In genomic region chr6:118477875-118478785, GRCm38 (mm10) we compare ENCODE assay signal across 8 mouse cellular contexts. TPM values are rescaled to one million over a fixed set of nuclear protein-coding genes. Genes with fewer than 3 reads are reported as not detected.
DNase-seq lines count a peak whose midpoint lies in the region; ATAC-seq and TF ChIP-seq lines count a peak whose summit lies in the region.

No protein-coding gene starts in this region.

- DNase-seq in layer of hippocampus, adult 2 months (ENCODE audit: low spot score in 2 of 2) = no peak
- no peak for DNase-seq in layer of hippocampus, postnatal 36 days
- DNase-seq in embryonic facial prominence, embryonic 14.5 days (ENCODE audit: low spot score) = peak; percentile 24
- peak; percentile 39 for DNase-seq in limb, embryonic 11.5 days (ENCODE audit: low spot score)
- peak; percentile 21 for DNase-seq in retina, embryonic 14.5 days (ENCODE audit: low spot score)
- DNase-seq in ovary, adult 18-20 months (ENCODE audit: low spot score) = no peak
- DNase-seq in thymus, postnatal 36 days = no peak
- no peak for DNase-seq in adipocyte (ENCODE audit: low spot score)

- no peaks in the 10 kb centered on the region for H3K9me3 ChIP-seq in embryonic facial prominence, embryonic 14.5 days (ENCODE audit: control insufficient read depth, low read length)
- no peaks in the 10 kb centered on the region for H3K9me3 ChIP-seq in limb, embryonic 11.5 days (ENCODE audit: control insufficient read depth, low read length)

- H3K36me3 ChIP-seq in embryonic facial prominence, embryonic 14.5 days (ENCODE audit: control insufficient read depth, insufficient read depth, low read length) = peaks cover 32% of the 10 kb centered on the region
- H3K36me3 ChIP-seq in limb, embryonic 11.5 days (ENCODE audit: control insufficient read depth, insufficient read depth, low read length) = no peaks in the 10 kb centered on the region; the same call in 1 of the 2 replicates

- H3K9ac ChIP-seq in embryonic facial prominence, embryonic 14.5 days (ENCODE audit: low read depth, low read length) = peak overlapping the region; percentile 89
- H3K9ac ChIP-seq in limb, embryonic 11.5 days (ENCODE audit: low read length) = peak overlapping the region; percentile 64; the same call in 1 of the 2 replicates

- H3K27me3 ChIP-seq in embryonic facial prominence, embryonic 14.5 days (replicated peaks; ENCODE audit: control insufficient read depth, insufficient read depth, low read length) = no peaks in the 10 kb centered on the region
- no peaks in the 10 kb centered on the region for H3K27me3 ChIP-seq in limb, embryonic 11.5 days (ENCODE audit: control insufficient read depth, insufficient read depth, low read length)

- peaks cover 12% of the 10 kb centered on the region; the same call in 1 of the 2 replicates for H3K4me1 ChIP-seq in embryonic facial prominence, embryonic 14.5 days (ENCODE audit: control insufficient read depth, insufficient read depth, low read length)
- H3K4me1 ChIP-seq in limb, embryonic 11.5 days (ENCODE audit: control insufficient read depth, insufficient read depth, low read length) = no peaks in the 10 kb centered on the region

- no peak for TF ChIP-seq CTCF in layer of hippocampus, adult 2 months (conservative IDR thresholded peaks at IDR 0.05)

- 17% methylated on average over 10 of the region's 10 CpGs for WGBS in embryonic facial prominence, embryonic 14.5 days
- 37% methylated on average over 10 of the region's 10 CpGs for WGBS in limb, embryonic 11.5 days

- peak overlapping the region; percentile 65 for H3K4me2 ChIP-seq in embryonic facial prominence, embryonic 14.5 days (ENCODE audit: low read depth, low read length)
- peak overlapping the region; percentile 54 for H3K4me2 ChIP-seq in limb, embryonic 11.5 days (ENCODE audit: low read depth, severe bottlenecking)

- H3K4me3 ChIP-seq in layer of hippocampus, adult 2 months = peak overlapping the region; percentile 95
- peak overlapping the region; percentile 68 for H3K4me3 ChIP-seq in embryonic facial prominence, embryonic 14.5 days (ENCODE audit: low read depth, low read length)
- peak overlapping the region; percentile 52 for H3K4me3 ChIP-seq in limb, embryonic 11.5 days (ENCODE audit: low read depth, low read length)

- peak overlapping the region; percentile 96 for H3K27ac ChIP-seq in layer of hippocampus, adult 2 months
- peak overlapping the region; percentile 93 for H3K27ac ChIP-seq in embryonic facial prominence, embryonic 14.5 days (replicated peaks; ENCODE audit: low read depth, low read length)
- H3K27ac ChIP-seq in limb, embryonic 11.5 days (replicated peaks; ENCODE audit: low read depth, low read length) = no peak overlapping the region

- ATAC-seq in embryonic facial prominence, embryonic 14.5 days (ENCODE audit: low read depth) = no peak
- ATAC-seq in limb, embryonic 11.5 days (ENCODE audit: insufficient number of reproducible peaks, low FRiP score, low TSS enrichment, low read depth) = no peak

RNA-seq across cellular contexts. Expression of gene Zfp9, which starts 1.0 kb away (rescaled TPM):
- total RNA-seq in layer of hippocampus, adult 2 months (2021) = 10 to 100 TPM; 16.5 to 17.4 TPM
- 10 to 100 TPM; 16.7 to 19.2 TPM for total RNA-seq in layer of hippocampus, postnatal 36 days (2021)
- polyA plus RNA-seq in embryonic facial prominence, embryonic 14.5 days (2014; fragmentation: Nextera tagmentation; extraction: Ambion mirVana) = 18.5 and 18.9 TPM in 2 replicates
- polyA plus RNA-seq in limb, embryonic 11.5 days (2014; fragmentation: Nextera tagmentation; extraction: Ambion mirVana) = 11.6 and 15.6 TPM in 2 replicates

RNA-seq across cellular contexts. Expression of gene Zfp248, which starts 22.8 kb away (rescaled TPM):
- 10 to 100 TPM; 13.4 to 13.5 TPM for total RNA-seq in layer of hippocampus, adult 2 months (2021)
- total RNA-seq in layer of hippocampus, postnatal 36 days (2021) = 10 to 100 TPM; 15.5 to 20.3 TPM
- 7.7 and 8.1 TPM in 2 replicates for polyA plus RNA-seq in embryonic facial prominence, embryonic 14.5 days (2014; fragmentation: Nextera tagmentation; extraction: Ambion mirVana)
- polyA plus RNA-seq in limb, embryonic 11.5 days (2014; fragmentation: Nextera tagmentation; extraction: Ambion mirVana) = 12.2 and 13.0 TPM in 2 replicates

RNA-seq across cellular contexts. Expression of gene Bms1, which starts 58.9 kb away (rescaled TPM):
- 10 to 100 TPM; 27.6 to 28.2 TPM for total RNA-seq in layer of hippocampus, adult 2 months (2021)
- total RNA-seq in layer of hippocampus, postnatal 36 days (2021) = 10 to 100 TPM; 25.5 to 29.3 TPM
- polyA plus RNA-seq in embryonic facial prominence, embryonic 14.5 days (2014; fragmentation: Nextera tagmentation; extraction: Ambion mirVana) = 29.6 and 32.7 TPM in 2 replicates
- 52.5 and 64.5 TPM in 2 replicates for polyA plus RNA-seq in limb, embryonic 11.5 days (2014; fragmentation: Nextera tagmentation; extraction: Ambion mirVana)

Comparison
In these comparisons a context has a peak if more than half of its experiments do, and no peak if none do; other contexts are left out.
1. DNase-seq: peak in embryonic facial prominence, embryonic 14.5 days (single experiment), limb, embryonic 11.5 days (single experiment) and retina, embryonic 14.5 days (single experiment); none in layer of hippocampus, adult 2 months (0 of 2), layer of hippocampus, postnatal 36 days (0 of 2), ovary, adult 18-20 months (single experiment), thymus, postnatal 36 days (0 of 2) and adipocyte (single experiment).
2. Peak in every context shown above with its lines, with median percentiles within 50 percentile points of each other: H3K4me3 ChIP-seq.